Mouse (Mus musculus) heart, embryonic 13.5 days (tissue): ENCODE results near the gene Upf3a. TPM values are rescaled to one million over a fixed set of nuclear protein-coding genes. Genes with fewer than 3 reads are reported as not detected.

Experiments used
- polyA plus RNA-seq: library from polyadenylated mRNA; unstranded; fragments of >200 nt; fragmentation: Nextera tagmentation; extraction: Ambion mirVana; gene quantifications from 2 replicates; pipeline ENCODE4 v1.2.1, GENCODE M21; 2015

The Upf3a gene
- polyA plus RNA-seq, 1 experiment from 2014 or later = 25.4 TPM

Other genes with a start within 250 kb of the Upf3a start
- gene 1700029H14Rik, start 223.2 kb upstream of the Upf3a start, polyA plus RNA-seq = not detected in 2 replicates
- 23.4 and 24.4 TPM in 2 replicates for gene Rasa3, start 108.0 kb upstream of the Upf3a start, polyA plus RNA-seq
- gene Cfap97d2, start 79.7 kb upstream of the Upf3a start, polyA plus RNA-seq = not detected in 2 replicates
- gene Cdc16, start 27.9 kb upstream of the Upf3a start, polyA plus RNA-seq = 115 and 116 TPM in 2 replicates
- gene AF366264, start 52.8 kb downstream of the Upf3a start, polyA plus RNA-seq = not detected in 2 replicates
- gene Champ1, start 84.0 kb downstream of the Upf3a start, polyA plus RNA-seq = 14.3 and 15.2 TPM in 2 replicates
- 51.3 and 62.7 TPM in 2 replicates for gene Coprs, start 104.7 kb downstream of the Upf3a start, polyA plus RNA-seq